8 mouse cellular contexts compared by ENCODE assay signal in the genomic region with DNA sequence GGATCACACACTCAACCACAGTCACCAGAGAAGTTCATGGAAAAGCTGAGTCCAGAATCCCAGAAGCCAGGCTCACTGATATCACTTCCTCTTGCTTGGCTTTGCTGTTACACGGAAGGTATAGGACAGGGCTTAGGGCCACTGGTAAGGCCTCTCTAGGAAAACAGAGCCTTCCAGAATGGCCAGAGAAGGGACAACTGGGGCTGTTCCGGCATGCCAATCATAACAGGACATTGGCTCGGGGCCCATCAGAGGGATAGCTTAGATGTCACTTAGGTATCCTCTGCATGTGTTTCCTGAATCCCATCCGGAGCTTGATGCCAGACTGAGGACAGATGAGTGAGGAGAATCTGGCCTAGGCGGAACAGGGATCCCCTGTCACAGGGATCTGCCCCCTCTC.
DNase-seq lines count a peak whose midpoint lies in the region; ATAC-seq lines count a peak whose summit lies in the region.

No protein-coding gene starts in this region.

- peak overlapping the region; percentile 47; the same call in 1 of the 2 replicates for H3K4me2 ChIP-seq in limb, embryonic 12.5 days
- no peak overlapping the region for H3K4me2 ChIP-seq in midbrain, embryonic 15.5 days

- intact Hi-C loops in heart, postnatal 25 days (cut with DNase I): loop anchor here (2.0 to 5.0 kb wide), 3 partner anchors 17 to 93 kb away; a partner anchor contains a TSS

- 54% methylated on average over 5 of the region's 5 CpGs for WGBS in hindbrain, embryonic 10.5 days
- 58% methylated on average over 5 of the region's 5 CpGs for WGBS in limb, embryonic 12.5 days
- 61% methylated on average over 5 of the region's 5 CpGs for WGBS in midbrain, embryonic 15.5 days

- H3K9me3 ChIP-seq in hindbrain, embryonic 10.5 days: no peaks in the 10 kb centered on the region
- no peaks in the 10 kb centered on the region for H3K9me3 ChIP-seq in limb, embryonic 12.5 days
- H3K9me3 ChIP-seq in midbrain, embryonic 15.5 days: no peaks in the 10 kb centered on the region

- H3K4me1 ChIP-seq in hindbrain, embryonic 10.5 days (replicated peaks): peaks cover 45% of the 10 kb centered on the region
- peaks cover 27% of the 10 kb centered on the region for H3K4me1 ChIP-seq in limb, embryonic 12.5 days (replicated peaks)
- peaks cover 12% of the 10 kb centered on the region for H3K4me1 ChIP-seq in midbrain, embryonic 15.5 days

- no peak overlapping the region for H3K9ac ChIP-seq in limb, embryonic 12.5 days (replicated peaks)
- no peak overlapping the region for H3K9ac ChIP-seq in midbrain, embryonic 15.5 days

- no peak overlapping the region for H3K4me3 ChIP-seq in hindbrain, embryonic 10.5 days
- H3K4me3 ChIP-seq in limb, embryonic 12.5 days (replicated peaks): no peak overlapping the region
- H3K4me3 ChIP-seq in midbrain, embryonic 15.5 days: no peak overlapping the region

- peak overlapping the region; percentile 92 for H3K27ac ChIP-seq in hindbrain, embryonic 10.5 days
- H3K27ac ChIP-seq in limb, embryonic 12.5 days: peak overlapping the region; percentile 90
- H3K27ac ChIP-seq in midbrain, embryonic 15.5 days: peak overlapping the region; percentile 79

- no peaks in the 10 kb centered on the region for H3K36me3 ChIP-seq in hindbrain, embryonic 10.5 days
- H3K36me3 ChIP-seq in limb, embryonic 12.5 days: no peaks in the 10 kb centered on the region
- H3K36me3 ChIP-seq in midbrain, embryonic 15.5 days (replicated peaks): no peaks in the 10 kb centered on the region

- no peak for ATAC-seq in limb, embryonic 12.5 days (ENCODE audit: insufficient number of reproducible peaks, insufficient read depth, low FRiP score, low TSS enrichment, low read depth)
- peak; percentile 14; the same call in 1 of the 2 replicates for ATAC-seq in midbrain, embryonic 15.5 days (replicated peaks)
- no peak for ATAC-seq in cerebellum, adult (ENCODE audit: insufficient number of reproducible peaks, low FRiP score, low TSS enrichment)

- DNase-seq in heart, adult 11 months: peak; percentile 96
- DNase-seq in heart, postnatal 25 days (ENCODE audit: low spot score): no peak
- no peak for DNase-seq in hindbrain, embryonic 10.5 days (ENCODE audit: low spot score)
- DNase-seq in frontal cortex, postnatal 14 days (ENCODE audit: low spot score in 2 of 2): no peak
- no peak for DNase-seq in right cerebral cortex, postnatal 14 days

- peaks cover 94% of the 10 kb centered on the region for H3K27me3 ChIP-seq in hindbrain, embryonic 10.5 days (ENCODE audit: insufficient read depth, poor library complexity, severe bottlenecking)
- peaks cover 81% of the 10 kb centered on the region for H3K27me3 ChIP-seq in limb, embryonic 12.5 days
- H3K27me3 ChIP-seq in midbrain, embryonic 15.5 days (replicated peaks): peaks cover 7% of the 10 kb centered on the region; the same call in 1 of the 2 replicates
